Mouse (Mus musculus) ovary, postnatal 10 days (tissue): ENCODE data around the gene Vmn1r204.
"Not testable (repeated sequence)": the region's sequence is repeated elsewhere in the genome, so short reads cannot be mapped to it uniquely, and the experiment has no call there.

Experiments used
- DNase-seq: peaks from one replicate; pipeline ENCODE4 v3.0.0; 2022; ENCODE audit warnings: low spot score

The Vmn1r204 gene

DNA sequence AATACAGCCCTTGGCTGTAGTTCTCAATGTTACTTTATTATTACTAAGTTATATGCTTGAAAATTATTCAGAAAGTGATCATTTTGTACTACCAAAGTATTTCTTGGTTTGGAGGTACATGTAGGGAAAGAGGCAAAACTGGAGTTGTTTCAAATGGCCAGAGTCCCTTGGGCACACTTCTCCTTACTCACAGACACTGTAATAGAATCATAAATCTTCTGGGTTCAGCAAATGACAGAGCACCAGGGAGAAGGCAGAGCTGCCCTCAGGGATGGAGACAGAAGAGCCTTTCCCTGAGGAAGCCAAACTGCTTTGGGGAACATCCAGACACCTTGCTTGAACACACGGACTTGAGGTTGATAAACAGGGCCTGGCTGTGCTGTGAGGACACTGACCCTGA lies at the start of gene Vmn1r204:
Gene Vmn1r204 (plus strand): TSS at position 301 of the 400 bp plus-strand sequence.
- not testable (repeated sequence) for DNase-seq

DNA sequence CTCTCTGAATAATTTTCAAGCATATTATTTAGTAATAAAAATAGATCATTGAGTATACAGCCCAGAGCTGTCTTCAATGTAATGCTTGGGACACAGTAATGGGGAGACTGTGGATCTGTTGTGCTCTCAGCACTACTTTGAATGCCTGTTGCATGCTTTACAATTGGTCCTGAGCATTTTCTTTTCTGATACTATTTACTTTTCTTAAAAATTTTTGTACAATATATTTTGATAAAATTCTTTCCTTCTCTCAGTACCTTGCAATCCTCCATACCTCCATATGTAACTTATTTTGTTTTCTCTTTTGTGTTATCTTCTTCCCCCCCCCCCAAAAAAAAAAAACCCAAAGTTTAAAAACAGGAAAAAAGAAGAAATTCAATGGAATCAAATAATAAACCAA lies 47.7 kb upstream of the Vmn1r204 start, which contains the start of gene Vmn1r202:
Gene Vmn1r202 (minus strand): TSS at position 101 of the 400 bp plus-strand sequence.
- no peak for DNase-seq

DNA sequence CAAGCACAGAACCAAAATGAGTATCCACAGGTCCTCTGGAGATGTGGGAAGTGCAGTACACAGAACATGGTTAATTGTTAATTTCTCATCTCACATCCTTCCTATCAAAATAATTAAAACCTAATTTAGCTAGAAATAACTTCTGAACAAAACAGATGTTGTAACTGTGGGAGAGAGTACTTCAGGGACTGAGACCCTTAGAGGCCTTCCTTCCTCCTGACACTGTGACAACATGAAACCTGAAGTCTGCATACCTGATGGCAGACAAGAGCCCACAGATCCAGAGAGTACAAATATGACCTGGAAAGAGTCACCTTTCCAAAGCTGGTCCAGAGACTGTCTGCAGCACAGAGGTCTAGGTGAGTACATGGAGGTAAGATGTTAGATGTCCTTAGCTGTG lies 35.2 kb upstream of the Vmn1r204 start, which contains the start of gene Vmn1r203:
Gene Vmn1r203 (plus strand): TSS at position 301 of the 400 bp plus-strand sequence.
- no peak for DNase-seq

DNA sequence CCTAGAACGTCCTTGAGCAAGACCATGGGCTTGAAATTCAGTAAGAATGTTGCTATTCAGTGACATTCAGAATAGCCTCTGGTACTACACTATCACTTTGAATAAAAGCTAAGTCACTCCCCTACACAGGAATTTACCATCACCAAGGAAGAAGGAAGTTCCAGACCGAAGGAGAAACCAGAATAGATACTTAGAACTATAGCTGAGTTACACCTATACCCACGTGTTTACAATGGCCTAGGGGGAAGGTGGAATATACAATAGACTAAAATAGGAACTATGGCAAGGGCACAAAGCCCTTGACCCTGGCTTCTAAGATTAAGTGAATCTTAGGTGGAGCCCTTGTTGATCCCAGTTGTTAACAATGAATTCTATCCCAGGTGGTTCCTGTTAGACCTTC lies 21.9 kb downstream of the Vmn1r204 start:
- not testable (repeated sequence) for DNase-seq

DNA sequence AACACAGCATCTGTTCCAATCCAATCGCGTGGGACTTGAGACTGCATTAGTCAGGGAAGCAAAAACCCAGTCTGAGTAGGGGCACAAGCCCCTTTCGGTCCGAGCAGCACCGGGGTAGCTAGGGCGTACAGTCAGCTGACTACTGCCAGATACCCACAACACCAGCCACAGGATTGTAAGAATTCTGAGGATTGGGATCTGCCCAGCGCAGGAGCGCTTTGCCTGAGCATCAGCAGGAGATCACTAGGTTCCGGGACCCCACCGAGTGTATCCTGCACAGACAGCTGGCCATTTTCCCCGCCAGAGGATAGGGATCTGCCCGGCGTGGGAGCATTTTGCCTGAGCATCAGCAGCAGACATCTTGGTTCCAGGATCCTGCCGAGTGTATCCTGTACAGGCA lies 30.3 kb downstream of the Vmn1r204 start:
- DNase-seq: not testable (repeated sequence)

DNA sequence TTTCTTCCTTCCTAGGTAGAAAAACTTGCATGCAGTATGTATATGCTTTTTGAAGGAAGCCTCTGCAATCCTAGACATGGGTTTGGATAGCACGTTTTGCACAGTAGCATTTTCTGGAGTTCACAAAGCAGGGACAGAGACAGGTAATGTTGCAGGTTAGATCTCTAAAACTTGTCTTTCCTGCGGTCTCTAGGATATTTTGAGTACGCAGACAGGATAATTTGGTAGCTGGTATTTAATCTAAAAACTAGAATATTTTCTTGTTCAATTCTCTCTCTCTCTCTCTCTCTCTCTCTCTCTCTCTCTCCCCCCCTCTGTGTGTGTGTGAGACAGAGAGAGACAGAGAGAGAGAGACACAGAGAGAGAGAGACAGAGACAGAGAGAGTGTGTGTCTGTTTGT lies 39.9 kb downstream of the Vmn1r204 start, which contains the start of gene Vmn1r205:
Gene Vmn1r205 (minus strand): TSS at position 101 of the 400 bp plus-strand sequence.
- DNase-seq: no peak
